Mouse (Mus musculus) heart, postnatal 4 days (tissue): Measurements from ENCODE around the gene Exph5. TPM values are rescaled to one million over a fixed set of nuclear protein-coding genes. Genes with fewer than 3 reads are reported as not detected.
A peak's percentile ranks its signal among the peaks of the same experiment; 100 is the strongest.

Experiments
- DNase-seq: peaks from one replicate; pipeline ENCODE4 v3.0.0; 2021
- total RNA-seq, 2 experiments: library from RNA; stranded (reverse); gene quantifications; 2 replicates each; pipeline ENCODE4 v1.2.3; 2021

Exph5 gene
- total RNA-seq, result under 1 TPM; 0.36 to 0.38 TPM

- DNase-seq, result peak; percentile 20
Measured at GRCm38 (mm10) chr9:53301269-53301720, at the start of gene Exph5. Gene Exph5, plus strand, starts transcription at chr9:53301670.

- peak; percentile 84 for DNase-seq
Measured at GRCm38 (mm10) chr9:53254368-53254767, 47.1 kb upstream of the Exph5 start.

GRCm38 (mm10) chr9:53256690-53257305, 44.7 kb upstream of the Exph5 start:
- no peak for DNase-seq

- DNase-seq, result no peak
Measured at GRCm38 (mm10) chr9:53257772-53258171, 43.7 kb upstream of the Exph5 start.

GRCm38 (mm10) chr9:53258199-53258598, 43.3 kb upstream of the Exph5 start:
- no peak for DNase-seq

- DNase-seq, result peak; percentile 16
Measured at GRCm38 (mm10) chr9:53264387-53264786, 37.1 kb upstream of the Exph5 start.

GRCm38 (mm10) chr9:53265589-53265988, 35.9 kb upstream of the Exph5 start:
- no peak for DNase-seq

GRCm38 (mm10) chr9:53268036-53268435, 33.4 kb upstream of the Exph5 start:
- DNase-seq, result peak; percentile 7

GRCm38 (mm10) chr9:53268731-53269465, 32.6 kb upstream of the Exph5 start:
- peak; percentile 33 for DNase-seq

GRCm38 (mm10) chr9:53269466-53269755, 32.1 kb upstream of the Exph5 start:
- DNase-seq, result no peak

- no peak for DNase-seq
Measured at GRCm38 (mm10) chr9:53271281-53272022, 30.0 kb upstream of the Exph5 start.

- DNase-seq, result no peak
Measured at GRCm38 (mm10) chr9:53272207-53272606, 29.3 kb upstream of the Exph5 start.

GRCm38 (mm10) chr9:53272714-53273113, 28.8 kb upstream of the Exph5 start:
- no peak for DNase-seq

- DNase-seq, result no peak
Measured at GRCm38 (mm10) chr9:53276381-53276780, 25.1 kb upstream of the Exph5 start.

GRCm38 (mm10) chr9:53278997-53279396, 22.5 kb upstream of the Exph5 start:
- no peak for DNase-seq

GRCm38 (mm10) chr9:53286793-53287192, 14.7 kb upstream of the Exph5 start:
- DNase-seq, result no peak

- no peak for DNase-seq
Measured at GRCm38 (mm10) chr9:53290006-53290405, 11.5 kb upstream of the Exph5 start.

- DNase-seq, result no peak
Measured at GRCm38 (mm10) chr9:53292833-53293232, 8.6 kb upstream of the Exph5 start.

GRCm38 (mm10) chr9:53301801-53302311, 386 bp downstream of the Exph5 start:
- DNase-seq, result peak; percentile 4

GRCm38 (mm10) chr9:53302415-53302814, 945 bp downstream of the Exph5 start:
- no peak for DNase-seq

GRCm38 (mm10) chr9:53307904-53308303, 6.4 kb downstream of the Exph5 start:
- no peak for DNase-seq

- DNase-seq, result no peak
Measured at GRCm38 (mm10) chr9:53312981-53313380, 11.5 kb downstream of the Exph5 start.
